Mouse (Mus musculus): ENCODE measurements around the gene Mfsd4b5. TPM values are rescaled to one million over a fixed set of nuclear protein-coding genes. Genes with fewer than 3 reads are reported as not detected.
A peak's percentile ranks its signal among the peaks of the same experiment; 100 is the strongest.
"Not testable (repeated sequence)": the region's sequence is repeated elsewhere in the genome, so short reads cannot be mapped to it uniquely, and the experiment has no call there.

Mfsd4b5 gene
- polyA plus RNA-seq, 1 experiment from 2014 or later = 0.08 TPM

GRCm38 (mm10) chr10:40009591-40009990, 23.1 kb upstream of the Mfsd4b5 start:
- Histone ChIP-seq H3K9me3 (no peaks in the 10 kb centered on the region), H3K4me2 (no peak overlapping the region), H3K4me1 (replicated peaks) (0 out of 2 replicates have a peak, but pooled peaks cover 4% of the 10 kb centered on the region), H3K27me3 (no peaks in the 10 kb centered on the region), H3K9ac (no peak overlapping the region), H3K4me3 (no peak overlapping the region), H3K27ac (no peak overlapping the region), H3K36me3 (no peaks in the 10 kb centered on the region)
- 91% methylated on average over 11 of the region's 11 CpGs for WGBS
- no peak for ATAC-seq (ENCODE audit: low FRiP score)

GRCm38 (mm10) chr10:40008847-40009246, 22.4 kb upstream of the Mfsd4b5 start:
- not testable (repeated sequence) for H3K9ac ChIP-seq; H3K27ac ChIP-seq; H3K36me3 ChIP-seq; H3K9me3 ChIP-seq; ATAC-seq (ENCODE audit: low FRiP score); H3K4me3 ChIP-seq; H3K4me2 ChIP-seq; H3K4me1 ChIP-seq (replicated peaks); H3K27me3 ChIP-seq
- 85% methylated on average over 4 of the region's 4 CpGs for WGBS

- WGBS = 86% methylated on average over 4 of the region's 4 CpGs
- no peak for ATAC-seq (ENCODE audit: low FRiP score)
- Histone ChIP-seq H3K9me3 (no peaks in the 10 kb centered on the region), H3K4me2 (no peak overlapping the region), H3K4me3 (no peak overlapping the region), H3K27ac (no peak overlapping the region), H3K4me1 (replicated peaks) (0 out of 2 replicates have a peak, but pooled peaks cover 4% of the 10 kb centered on the region), H3K36me3 (no peaks in the 10 kb centered on the region), H3K27me3 (no peaks in the 10 kb centered on the region), H3K9ac (no peak overlapping the region)
Measured at GRCm38 (mm10) chr10:40007953-40008352, 21.5 kb upstream of the Mfsd4b5 start.

- ATAC-seq (ENCODE audit: low FRiP score) = no peak
- Histone ChIP-seq H3K9ac (no peak overlapping the region), H3K27me3 (no peaks in the 10 kb centered on the region), H3K4me2 (0 out of 2 replicates have a peak overlapping the region, but pooled peaks have one; percentile 15), H3K27ac (no peak overlapping the region), H3K9me3 (no peaks in the 10 kb centered on the region), H3K36me3 (no peaks in the 10 kb centered on the region), H3K4me1 (replicated peaks) (0 out of 2 replicates have a peak, but pooled peaks cover 4% of the 10 kb centered on the region), H3K4me3 (no peak overlapping the region)
- WGBS = 38% methylated on average over 10 of the region's 10 CpGs
Measured at GRCm38 (mm10) chr10:40006963-40007362, 20.5 kb upstream of the Mfsd4b5 start.

GRCm38 (mm10) chr10:40000746-40001145, 14.3 kb upstream of the Mfsd4b5 start:
- no peak overlapping the region for H3K4me3 ChIP-seq
- no peak overlapping the region for H3K27ac ChIP-seq
- H3K4me2 ChIP-seq = no peak overlapping the region
- H3K4me1 ChIP-seq (replicated peaks) = no peaks in the 10 kb centered on the region
- no peaks in the 10 kb centered on the region for H3K9me3 ChIP-seq
- H3K9ac ChIP-seq = no peak overlapping the region
- ATAC-seq (ENCODE audit: low FRiP score) = no peak
- 88% methylated on average over 2 of the region's 2 CpGs for WGBS
- no peaks in the 10 kb centered on the region for H3K36me3 ChIP-seq
- H3K27me3 ChIP-seq = no peaks in the 10 kb centered on the region

- 78% methylated on average over 4 of the region's 4 CpGs for WGBS
- H3K9me3 ChIP-seq = peaks cover 5% of the 10 kb centered on the region; the same call in 1 of the 2 replicates
- no peaks in the 10 kb centered on the region for H3K27me3 ChIP-seq
Measured at GRCm38 (mm10) chr10:39991155-39991554, 4.7 kb upstream of the Mfsd4b5 start.

GRCm38 (mm10) chr10:39982604-39983003, 3.8 kb downstream of the Mfsd4b5 start:
- Histone ChIP-seq H3K9me3 (peaks cover 8% of the 10 kb centered on the region; the same call in 1 of the 2 replicates), H3K27ac (no peak overlapping the region), H3K4me2 (no peak overlapping the region), H3K4me1 (replicated peaks) (no peaks in the 10 kb centered on the region), H3K27me3 (no peaks in the 10 kb centered on the region), H3K4me3 (no peak overlapping the region), H3K36me3 (no peaks in the 10 kb centered on the region), H3K9ac (no peak overlapping the region)
- WGBS = 81% methylated on average over 5 of the region's 5 CpGs
- ATAC-seq (ENCODE audit: low FRiP score) = no peak

More at GRCm38 (mm10) chr10:39991155-39991554, 4.7 kb upstream of the Mfsd4b5 start:
- H3K4me2 ChIP-seq = no peak overlapping the region
- no peaks in the 10 kb centered on the region for H3K36me3 ChIP-seq
- no peaks in the 10 kb centered on the region for H3K4me1 ChIP-seq (replicated peaks)
- no peak overlapping the region for H3K9ac ChIP-seq
- no peak overlapping the region for H3K27ac ChIP-seq
- no peak for ATAC-seq (ENCODE audit: low FRiP score)
- H3K4me3 ChIP-seq = no peak overlapping the region

GRCm38 (mm10) chr10:39978231-39978630, 8.2 kb downstream of the Mfsd4b5 start:
- 100% methylated on average over 1 of the region's 1 CpGs for WGBS
- Histone ChIP-seq H3K9me3 (peaks cover 15% of the 10 kb centered on the region; the same call in 1 of the 2 replicates), H3K4me2 (no peak overlapping the region), H3K27ac (no peak overlapping the region), H3K27me3 (no peaks in the 10 kb centered on the region), H3K4me3 (no peak overlapping the region), H3K9ac (no peak overlapping the region), H3K4me1 (replicated peaks) (no peaks in the 10 kb centered on the region), H3K36me3 (no peaks in the 10 kb centered on the region)
- no peak for ATAC-seq (ENCODE audit: low FRiP score)

- WGBS = 92% methylated on average over 4 of the region's 4 CpGs
- no peaks in the 10 kb centered on the region for H3K27me3 ChIP-seq
- no peaks in the 10 kb centered on the region for H3K36me3 ChIP-seq
- H3K27ac ChIP-seq = no peak overlapping the region
- ATAC-seq (ENCODE audit: low FRiP score) = no peak
- no peak overlapping the region for H3K4me2 ChIP-seq
- no peak overlapping the region for H3K9ac ChIP-seq
- no peaks in the 10 kb centered on the region for H3K4me1 ChIP-seq (replicated peaks)
- H3K9me3 ChIP-seq = peaks cover 15% of the 10 kb centered on the region; the same call in 1 of the 2 replicates
- H3K4me3 ChIP-seq = no peak overlapping the region
Measured at GRCm38 (mm10) chr10:39977346-39977745, 9.1 kb downstream of the Mfsd4b5 start.

GRCm38 (mm10) chr10:39975771-39976170, 10.7 kb downstream of the Mfsd4b5 start:
- Histone ChIP-seq H3K27ac (no peak overlapping the region), H3K9me3 (peaks cover 15% of the 10 kb centered on the region; the same call in 1 of the 2 replicates), H3K4me2 (no peak overlapping the region), H3K4me1 (replicated peaks) (no peaks in the 10 kb centered on the region), H3K9ac (no peak overlapping the region), H3K4me3 (no peak overlapping the region), H3K27me3 (no peaks in the 10 kb centered on the region), H3K36me3 (no peaks in the 10 kb centered on the region)
- WGBS = 33% methylated on average over 2 of the region's 2 CpGs
- ATAC-seq (ENCODE audit: low FRiP score) = no peak

- Histone ChIP-seq H3K27ac (no peak overlapping the region), H3K9ac (no peak overlapping the region), H3K27me3 (no peaks in the 10 kb centered on the region), H3K36me3 (no peaks in the 10 kb centered on the region), H3K4me1 (replicated peaks) (no peaks in the 10 kb centered on the region), H3K4me3 (no peak overlapping the region), H3K9me3 (peaks cover 15% of the 10 kb centered on the region; the same call in 1 of the 2 replicates), H3K4me2 (no peak overlapping the region)
- 63% methylated on average over 11 of the region's 11 CpGs for WGBS
- no peak for ATAC-seq (ENCODE audit: low FRiP score)
Measured at GRCm38 (mm10) chr10:39974982-39975381, 11.5 kb downstream of the Mfsd4b5 start.

GRCm38 (mm10) chr10:39967512-39967911, 18.9 kb downstream of the Mfsd4b5 start:
- no peak for ATAC-seq (ENCODE audit: low FRiP score)

GRCm38 (mm10) chr10:39961906-39962305, 24.5 kb downstream of the Mfsd4b5 start:
- Histone ChIP-seq H3K9ac (no peak overlapping the region), H3K4me1 (replicated peaks) (peaks cover 12% of the 10 kb centered on the region), H3K4me2 (no peak overlapping the region), H3K9me3 (no peaks in the 10 kb centered on the region), H3K36me3 (no peaks in the 10 kb centered on the region), H3K27me3 (peaks cover 4% of the 10 kb centered on the region; the same call in 1 of the 2 replicates), H3K4me3 (no peak overlapping the region), H3K27ac (no peak overlapping the region)
- ATAC-seq (ENCODE audit: low FRiP score) = no peak
- WGBS = 69% methylated on average over 1 of the region's 1 CpGs

More at GRCm38 (mm10) chr10:39967512-39967911, 18.9 kb downstream of the Mfsd4b5 start:
- H3K27me3 ChIP-seq = no peaks in the 10 kb centered on the region
- H3K4me2 ChIP-seq = no peak overlapping the region
- H3K9ac ChIP-seq = no peak overlapping the region
- H3K27ac ChIP-seq = no peak overlapping the region
- no peaks in the 10 kb centered on the region for H3K4me1 ChIP-seq (replicated peaks)
- H3K9me3 ChIP-seq = no peaks in the 10 kb centered on the region
- 92% methylated on average over 3 of the region's 3 CpGs for WGBS
- H3K36me3 ChIP-seq = no peaks in the 10 kb centered on the region
- no peak overlapping the region for H3K4me3 ChIP-seq

Measured in hindbrain, embryonic 13.5 days (tissue).